Mouse (Mus musculus): ENCODE measurements around the gene Bbs5. TPM values are rescaled to one million over a fixed set of nuclear protein-coding genes. Genes with fewer than 3 reads are reported as not detected.

Gene Bbs5
- polyA plus RNA-seq, 1 experiment from 2014 or later: 14.2 TPM

DNA sequence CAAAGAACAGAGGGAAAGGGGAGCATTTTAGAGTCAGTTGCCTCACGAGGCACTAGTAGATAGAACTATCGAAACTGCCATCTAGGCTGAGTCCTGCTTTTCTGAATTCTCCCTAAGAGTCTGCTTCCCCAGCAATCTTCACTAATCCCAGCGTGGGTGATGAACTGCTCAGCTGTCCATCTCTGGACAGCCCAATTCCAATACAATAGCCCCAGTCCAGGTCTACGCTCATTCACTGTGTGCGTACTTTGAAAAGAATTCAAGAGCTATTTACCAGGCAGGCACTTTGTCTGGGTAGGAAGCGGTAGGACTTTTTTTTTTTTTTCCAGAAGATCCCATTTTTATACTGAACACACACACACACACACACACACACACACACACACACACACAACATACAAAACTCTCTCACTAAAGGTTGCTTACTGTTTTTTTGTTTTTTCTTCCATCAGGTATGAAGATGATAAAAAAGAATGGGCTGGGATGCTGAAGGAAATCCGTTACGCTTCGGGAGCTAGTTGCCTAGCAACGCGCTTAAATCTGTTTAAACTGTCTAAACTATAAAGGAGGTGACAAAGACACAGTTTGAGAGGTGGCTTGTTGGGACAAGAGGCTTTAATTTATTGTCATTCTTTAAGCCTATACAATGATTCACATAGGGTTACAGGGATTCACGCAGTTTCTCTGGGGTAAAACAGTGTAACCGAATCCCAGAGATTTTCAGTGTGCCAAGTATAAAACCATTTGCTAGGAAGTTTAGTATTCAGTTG, 36.2 kb downstream of the Bbs5 start:
- 76% methylated on average over 13 of the region's 13 CpGs for WGBS
- DNase-seq (no peak), ATAC-seq (ENCODE audit: insufficient read depth) (no peak)
- Histone ChIP-seq H3K27ac (ENCODE audit: low read depth) (no peak overlapping the region), H3K27me3 (ENCODE audit: insufficient read depth, low read length) (no peaks in the 10 kb centered on the region), H3K9me3 (ENCODE audit: low read depth, low read length) (no peaks in the 10 kb centered on the region), H3K36me3 (ENCODE audit: insufficient read depth) (peaks cover 12% of the 10 kb centered on the region; the same call in 1 of the 2 replicates), H3K4me2 (no peak overlapping the region), H3K4me3 (ENCODE audit: low read depth, low read length) (no peak overlapping the region), H3K9ac (no peak overlapping the region), H3K4me1 (ENCODE audit: insufficient read depth) (no peaks in the 10 kb centered on the region)
- TF ChIP-seq CTCF (IDR thresholded peaks at IDR 0.05; ENCODE audit: low read depth): no peak

DNA sequence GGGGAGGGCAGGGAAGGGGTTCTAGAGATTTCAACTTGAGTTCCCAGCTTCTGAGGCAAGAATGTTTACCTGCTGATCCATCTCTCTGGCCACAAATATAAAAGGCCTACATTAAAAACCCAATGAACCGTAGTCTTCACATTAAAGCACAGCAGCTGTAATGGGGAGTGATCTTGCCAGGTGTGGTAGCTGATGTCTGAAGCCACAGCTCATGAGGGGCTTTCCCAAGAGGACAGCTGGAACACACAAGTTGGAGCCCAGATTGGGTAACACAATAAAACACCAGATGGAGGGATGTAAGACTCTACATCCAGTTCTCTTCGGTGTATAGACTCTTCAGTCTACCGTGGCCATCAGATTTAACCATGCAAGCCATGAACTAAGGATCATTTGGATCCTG, 37.5 kb downstream of the Bbs5 start:
- TF ChIP-seq CTCF (IDR thresholded peaks at IDR 0.05; ENCODE audit: low read depth): no peak
- Histone ChIP-seq H3K4me1 (ENCODE audit: insufficient read depth) (no peaks in the 10 kb centered on the region), H3K4me2 (no peak overlapping the region), H3K27me3 (ENCODE audit: insufficient read depth, low read length) (no peaks in the 10 kb centered on the region), H3K4me3 (ENCODE audit: low read depth, low read length) (no peak overlapping the region), H3K27ac (ENCODE audit: low read depth) (no peak overlapping the region), H3K9me3 (ENCODE audit: low read depth, low read length) (no peaks in the 10 kb centered on the region), H3K36me3 (ENCODE audit: insufficient read depth) (peaks cover 12% of the 10 kb centered on the region; the same call in 1 of the 2 replicates), H3K9ac (no peak overlapping the region)
- DNase-seq: no peak
- ATAC-seq (ENCODE audit: insufficient read depth): no peak
- WGBS: 91% methylated on average over 3 of the region's 3 CpGs

DNA sequence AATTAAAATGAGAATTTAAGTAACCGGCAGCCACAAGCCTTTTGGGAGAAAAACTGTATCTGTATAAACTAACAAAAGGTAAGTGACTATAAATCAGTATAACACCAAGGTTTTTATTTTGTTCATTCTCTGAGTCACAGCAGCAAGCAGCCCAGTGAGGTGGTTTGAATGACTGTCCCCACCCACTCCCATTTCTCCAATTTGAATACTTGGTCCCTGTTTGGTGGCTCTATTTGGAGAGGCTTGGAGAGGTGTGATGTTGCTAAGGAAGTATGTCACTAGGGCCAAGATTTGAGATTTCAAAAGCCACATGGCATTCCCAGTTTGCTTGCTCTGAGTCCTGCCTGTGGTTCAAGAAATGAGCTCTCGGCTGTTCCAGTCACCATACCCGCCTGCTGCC, 43.2 kb downstream of the Bbs5 start:
- H3K36me3 ChIP-seq (ENCODE audit: insufficient read depth): peaks cover 50% of the 10 kb centered on the region
- H3K9me3 ChIP-seq (ENCODE audit: low read depth, low read length): no peaks in the 10 kb centered on the region
- no peak for DNase-seq
- no peaks in the 10 kb centered on the region for H3K4me1 ChIP-seq (ENCODE audit: insufficient read depth)
- no peak overlapping the region for H3K4me2 ChIP-seq
- no peaks in the 10 kb centered on the region for H3K27me3 ChIP-seq (ENCODE audit: insufficient read depth, low read length)
- 90% methylated on average over 3 of the region's 3 CpGs for WGBS
- no peak overlapping the region for H3K27ac ChIP-seq (ENCODE audit: low read depth)
- TF ChIP-seq CTCF (IDR thresholded peaks at IDR 0.05; ENCODE audit: low read depth): no peak
- no peak overlapping the region for H3K9ac ChIP-seq
- ATAC-seq (ENCODE audit: insufficient read depth): no peak
- H3K4me3 ChIP-seq (ENCODE audit: low read depth, low read length): no peak overlapping the region

DNA sequence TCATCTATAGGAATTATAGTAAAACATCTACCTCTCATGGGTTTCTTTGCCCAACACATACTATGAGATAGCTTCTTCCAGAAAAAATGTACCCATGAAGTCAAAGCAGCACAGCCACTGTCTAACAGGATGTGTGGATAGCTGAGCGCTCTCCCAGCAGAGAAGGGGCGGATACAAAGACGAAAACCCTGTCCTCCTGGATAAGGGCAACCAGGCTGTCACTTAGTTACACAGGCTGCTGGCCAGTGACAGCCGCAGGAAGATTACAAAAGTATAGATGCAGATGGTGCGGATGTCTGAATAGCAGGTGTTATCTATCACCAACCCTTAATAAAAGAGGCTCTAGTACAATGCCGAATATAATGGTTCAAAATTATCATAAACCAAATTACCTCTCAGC, 43.9 kb downstream of the Bbs5 start:
- no peak overlapping the region for H3K4me2 ChIP-seq
- no peak overlapping the region for H3K9ac ChIP-seq
- peaks cover 50% of the 10 kb centered on the region for H3K36me3 ChIP-seq (ENCODE audit: insufficient read depth)
- ATAC-seq (ENCODE audit: insufficient read depth): no peak; the same call in 1 of the 2 replicates
- 68% methylated on average over 6 of the region's 6 CpGs for WGBS
- no peak overlapping the region for H3K4me3 ChIP-seq (ENCODE audit: low read depth, low read length)
- H3K27me3 ChIP-seq (ENCODE audit: insufficient read depth, low read length): no peaks in the 10 kb centered on the region
- H3K27ac ChIP-seq (ENCODE audit: low read depth): no peak overlapping the region
- H3K9me3 ChIP-seq (ENCODE audit: low read depth, low read length): no peaks in the 10 kb centered on the region
- no peak for TF ChIP-seq CTCF (IDR thresholded peaks at IDR 0.05; ENCODE audit: low read depth)
- DNase-seq: no peak
- no peaks in the 10 kb centered on the region for H3K4me1 ChIP-seq (ENCODE audit: insufficient read depth)

DNA sequence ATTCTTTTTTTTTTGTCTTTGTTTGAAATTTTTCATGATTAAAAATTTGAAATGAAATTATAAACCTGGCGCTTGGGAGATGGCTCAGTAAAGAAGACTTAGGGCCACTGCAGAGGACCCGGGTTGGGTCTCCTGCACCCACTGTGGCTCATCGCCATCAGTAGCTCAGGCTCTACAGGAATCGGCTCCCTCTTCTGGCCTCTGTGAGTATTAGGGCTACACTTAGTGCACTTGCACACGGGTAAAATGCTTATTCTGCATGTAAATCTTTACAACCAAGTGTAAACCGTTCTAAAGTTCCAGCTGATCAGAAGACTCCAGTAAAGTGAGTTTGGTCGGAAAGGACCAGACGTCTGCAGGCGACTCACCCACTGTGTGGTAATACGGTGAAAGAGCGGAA, 46.5 kb downstream of the Bbs5 start:
- 91% methylated on average over 11 of the region's 11 CpGs for WGBS
- DNase-seq (no peak), ATAC-seq (ENCODE audit: insufficient read depth) (no peak)
- no peak overlapping the region for H3K4me2 ChIP-seq
- H3K27me3 ChIP-seq (ENCODE audit: insufficient read depth, low read length): no peaks in the 10 kb centered on the region
- no peak overlapping the region for H3K27ac ChIP-seq (ENCODE audit: low read depth)
- no peak overlapping the region for H3K9ac ChIP-seq
- no peaks in the 10 kb centered on the region for H3K4me1 ChIP-seq (ENCODE audit: insufficient read depth)
- H3K36me3 ChIP-seq (ENCODE audit: insufficient read depth): peaks cover 42% of the 10 kb centered on the region
- TF ChIP-seq CTCF (IDR thresholded peaks at IDR 0.05; ENCODE audit: low read depth): peak; percentile 30
- no peak overlapping the region for H3K4me3 ChIP-seq (ENCODE audit: low read depth, low read length)
- no peaks in the 10 kb centered on the region for H3K9me3 ChIP-seq (ENCODE audit: low read depth, low read length)

GRCm38 (mm10) chr2:69700446-69700845, 53.5 kb downstream of the Bbs5 start:
- TF ChIP-seq CTCF (IDR thresholded peaks at IDR 0.05; ENCODE audit: low read depth): no peak
- ATAC-seq (ENCODE audit: insufficient read depth): no peak
- Histone ChIP-seq H3K27ac (ENCODE audit: low read depth) (no peak overlapping the region), H3K4me3 (ENCODE audit: low read depth, low read length) (no peak overlapping the region), H3K36me3 (ENCODE audit: insufficient read depth) (peaks cover 36% of the 10 kb centered on the region; the same call in 1 of the 2 replicates), H3K4me1 (ENCODE audit: insufficient read depth) (no peaks in the 10 kb centered on the region), H3K9me3 (ENCODE audit: low read depth, low read length) (no peaks in the 10 kb centered on the region), H3K27me3 (ENCODE audit: insufficient read depth, low read length) (no peaks in the 10 kb centered on the region), H3K4me2 (no peak overlapping the region), H3K9ac (no peak overlapping the region)
- DNase-seq: no peak
- WGBS: 89% methylated on average over 8 of the region's 8 CpGs

GRCm38 (mm10) chr2:69712171-69712570, 65.2 kb downstream of the Bbs5 start:
- Histone ChIP-seq H3K4me3 (ENCODE audit: low read depth, low read length) (peak overlapping the region; percentile 77; the same call in 1 of the 2 replicates), H3K9ac (no peak overlapping the region), H3K4me1 (ENCODE audit: insufficient read depth) (no peaks in the 10 kb centered on the region), H3K4me2 (peak overlapping the region; percentile 72; the same call in 1 of the 2 replicates), H3K27me3 (ENCODE audit: insufficient read depth, low read length) (no peaks in the 10 kb centered on the region), H3K27ac (ENCODE audit: low read depth) (no peak overlapping the region), H3K9me3 (ENCODE audit: low read depth, low read length) (no peaks in the 10 kb centered on the region), H3K36me3 (ENCODE audit: insufficient read depth) (peaks cover 3% of the 10 kb centered on the region; the same call in 1 of the 2 replicates)
- 86% methylated on average over 14 of the region's 14 CpGs for WGBS
- no peak for TF ChIP-seq CTCF (IDR thresholded peaks at IDR 0.05; ENCODE audit: low read depth)
- no peak for DNase-seq
- ATAC-seq (ENCODE audit: insufficient read depth): no peak
